Mouse (Mus musculus): Measurements from ENCODE around the gene Rec114.

Rec114 gene

GRCm38 (mm10) chr9:58662007-58662406, 81.8 kb downstream of the Rec114 start:
- no peak for DNase-seq (ENCODE audit: low spot score)

- no peak for DNase-seq (ENCODE audit: low spot score)
Measured at GRCm38 (mm10) chr9:58660673-58661072, 83.1 kb downstream of the Rec114 start.

GRCm38 (mm10) chr9:58659989-58660388, 83.8 kb downstream of the Rec114 start:
- no peak for DNase-seq (ENCODE audit: low spot score)

GRCm38 (mm10) chr9:58659331-58659730, 84.4 kb downstream of the Rec114 start:
- no peak for DNase-seq (ENCODE audit: low spot score)

- DNase-seq (ENCODE audit: low spot score): no peak
Measured at GRCm38 (mm10) chr9:58658596-58659309, 85.0 kb downstream of the Rec114 start.

- no peak for DNase-seq (ENCODE audit: low spot score)
Measured at GRCm38 (mm10) chr9:58657735-58658512, 85.8 kb downstream of the Rec114 start.

GRCm38 (mm10) chr9:58656824-58657223, 86.9 kb downstream of the Rec114 start:
- no peak for DNase-seq (ENCODE audit: low spot score)

- DNase-seq (ENCODE audit: low spot score): no peak
Measured at GRCm38 (mm10) chr9:58656396-58656795, 87.4 kb downstream of the Rec114 start.

- DNase-seq (ENCODE audit: low spot score): no peak
Measured at GRCm38 (mm10) chr9:58654494-58654893, 89.3 kb downstream of the Rec114 start.

GRCm38 (mm10) chr9:58651993-58652392, 91.8 kb downstream of the Rec114 start:
- no peak for DNase-seq (ENCODE audit: low spot score)

GRCm38 (mm10) chr9:58649265-58649626, 94.5 kb downstream of the Rec114 start:
- no peak for DNase-seq (ENCODE audit: low spot score)

- DNase-seq (ENCODE audit: low spot score): no peak
Measured at GRCm38 (mm10) chr9:58648406-58649264, 95.1 kb downstream of the Rec114 start.

GRCm38 (mm10) chr9:58630441-58630840, 113.3 kb downstream of the Rec114 start:
- DNase-seq (ENCODE audit: low spot score): no peak

- DNase-seq (ENCODE audit: low spot score): no peak
Measured at GRCm38 (mm10) chr9:58627197-58627596, 116.6 kb downstream of the Rec114 start.

- no peak for DNase-seq (ENCODE audit: low spot score)
Measured at GRCm38 (mm10) chr9:58623009-58623408, 120.8 kb downstream of the Rec114 start.

GRCm38 (mm10) chr9:58615064-58615938, 128.5 kb downstream of the Rec114 start:
- DNase-seq (ENCODE audit: low spot score): no peak

- DNase-seq (ENCODE audit: low spot score): no peak
Measured at GRCm38 (mm10) chr9:58613790-58614189, 130.0 kb downstream of the Rec114 start.
